Mouse (Mus musculus) limb, embryonic 13.5 days (tissue): ENCODE measurements around the gene Tspan4. TPM values are rescaled to one million over a fixed set of nuclear protein-coding genes. Genes with fewer than 3 reads are reported as not detected.

Experiments used
- ATAC-seq: fragments of 200-750 bp; cut with Nextera tagmentation; 2 replicates; pipeline ENCODE4 v1.8.0; 2017; ENCODE audit warnings: low read depth, moderate number of reproducible peaks, moderate TSS enrichment; ENCODE audit not compliant: low FRiP score
- H3K27ac ChIP-seq: fragments of 300-500 bp; sonication (generic); 2 replicates; pipeline ENCODE4 v1.5.1; 2015; ENCODE audit warnings: inconsistent platforms, mild to moderate bottlenecking, moderate library complexity
- H3K27me3 ChIP-seq: fragments of 300-500 bp; sonication (generic); 2 replicates; pipeline ENCODE4 v1.6.1; 2015; ENCODE audit warnings: mild to moderate bottlenecking, inconsistent platforms
- H3K36me3 ChIP-seq: fragments of 300-500 bp; sonication (generic); 2 replicates; pipeline ENCODE4 v1.6.1; 2015; ENCODE audit warnings: inconsistent platforms, mild to moderate bottlenecking, moderate library complexity
- H3K4me1 ChIP-seq: fragments of 300-500 bp; sonication (generic); 2 replicates; pipeline ENCODE4 v1.6.1; 2015; ENCODE audit warnings: inconsistent platforms
- H3K4me2 ChIP-seq: fragments of 300-500 bp; sonication (generic); replicated peaks from 2 replicates; pipeline ENCODE4 v1.6.1; 2015; ENCODE audit warnings: inconsistent platforms, mild to moderate bottlenecking, moderate library complexity
- H3K4me3 ChIP-seq: fragments of 300-500 bp; sonication (generic); 2 replicates; pipeline ENCODE4 v1.5.1; 2015; ENCODE audit warnings: moderate library complexity, mild to moderate bottlenecking, inconsistent platforms
- H3K9ac ChIP-seq: fragments of 300-500 bp; sonication (generic); 2 replicates; pipeline ENCODE4 v1.6.1; 2015; ENCODE audit warnings: mild to moderate bottlenecking, inconsistent platforms
- H3K9me3 ChIP-seq: fragments of 300-500 bp; sonication (generic); 2 replicates; pipeline ENCODE4 v1.6.1; 2016; ENCODE audit warnings: inconsistent platforms
- WGBS: fragments of 180-500 bp; shearing (Covaris S2); methylation state at CpG from one replicate; pipeline ENCODE4 v1.1.7; 2015; 5-methylcytosine and 5-hydroxymethylcytosine counted together
- polyA plus RNA-seq: library from polyadenylated mRNA; unstranded; fragments of >200 nt; fragmentation: Nextera tagmentation; extraction: Ambion mirVana; gene quantifications from 2 replicates; pipeline ENCODE4 v1.2.1, GENCODE M21; 2015

The Tspan4 gene
- polyA plus RNA-seq, 1 experiment from 2014 or later = 71.2 TPM

DNA sequence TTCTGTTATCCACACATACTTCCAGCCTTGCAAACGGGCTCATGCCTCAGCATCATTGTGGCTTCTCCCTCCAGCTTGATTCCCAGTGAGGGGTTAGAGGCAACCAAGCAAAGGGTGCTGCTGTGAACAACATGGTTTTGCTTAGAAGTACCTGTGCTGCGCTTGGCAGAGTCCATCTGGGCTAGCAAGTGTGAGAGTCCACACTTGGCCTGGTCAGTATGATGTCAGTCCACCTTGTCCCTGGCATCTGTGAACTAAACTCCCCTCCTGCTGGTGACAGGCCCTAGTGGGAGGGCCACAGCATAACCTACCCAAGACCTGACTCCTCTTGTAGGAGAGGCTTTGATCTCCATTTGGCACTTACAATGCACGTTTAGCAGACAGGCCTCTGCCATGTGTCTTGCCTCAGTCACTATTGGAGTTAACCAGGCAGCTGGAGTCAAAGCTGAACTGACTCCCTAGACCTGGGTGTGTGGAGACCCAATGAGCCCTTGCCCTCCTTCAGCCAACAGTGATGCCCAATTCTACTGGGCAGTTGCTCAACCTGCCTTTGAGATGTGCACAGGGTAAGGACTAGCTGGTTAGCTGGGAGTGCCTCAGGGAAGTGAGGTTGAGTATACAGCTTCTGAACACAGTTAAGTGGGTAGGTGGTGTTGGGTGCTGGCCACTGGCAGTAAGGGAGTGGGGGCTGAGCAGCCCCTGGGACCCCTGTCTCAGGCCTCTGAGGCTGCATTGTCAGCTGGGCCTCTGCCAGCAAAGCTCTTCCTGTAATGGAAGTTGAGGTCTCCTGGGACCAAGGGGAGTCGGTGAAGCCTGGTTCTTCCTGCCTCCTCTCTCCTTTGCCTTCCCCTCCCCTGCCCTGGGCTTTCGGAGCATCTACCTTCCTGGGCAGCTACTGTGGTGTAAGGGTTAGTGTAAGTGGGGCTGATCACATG is 9.4 kb downstream of the Tspan4 start:
- no peak for ATAC-seq
- Histone ChIP-seq H3K4me2 (no peak overlapping the region), H3K27ac (no peak overlapping the region), H3K4me3 (no peak overlapping the region), H3K4me1 (peaks cover 21% of the 10 kb centered on the region), H3K36me3 (no peaks in the 10 kb centered on the region), H3K9me3 (no peaks in the 10 kb centered on the region), H3K9ac (no peak overlapping the region), H3K27me3 (peaks cover 40% of the 10 kb centered on the region)
- 64% methylated on average over 5 of the region's 5 CpGs for WGBS

DNA sequence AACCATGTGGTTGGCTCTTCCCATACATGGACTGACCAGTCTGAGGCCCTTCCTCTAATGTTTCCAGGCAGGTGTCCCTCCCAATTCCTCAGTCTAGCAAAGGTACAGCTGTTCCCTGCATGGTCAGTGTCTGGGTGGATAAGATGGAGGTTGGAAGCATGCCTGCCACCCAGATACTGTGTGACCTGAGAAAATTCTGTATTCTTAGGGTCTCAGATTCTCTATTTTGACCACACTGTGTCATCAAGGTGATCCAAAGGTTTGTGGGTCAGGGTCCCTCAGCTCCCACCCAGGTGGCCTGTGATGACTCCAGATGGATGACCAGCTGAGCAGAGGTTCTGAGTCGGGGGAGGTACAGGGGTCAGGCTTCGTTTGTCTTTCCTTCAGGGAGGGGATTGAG is 10.1 kb downstream of the Tspan4 start:
- no peak for ATAC-seq

DNA sequence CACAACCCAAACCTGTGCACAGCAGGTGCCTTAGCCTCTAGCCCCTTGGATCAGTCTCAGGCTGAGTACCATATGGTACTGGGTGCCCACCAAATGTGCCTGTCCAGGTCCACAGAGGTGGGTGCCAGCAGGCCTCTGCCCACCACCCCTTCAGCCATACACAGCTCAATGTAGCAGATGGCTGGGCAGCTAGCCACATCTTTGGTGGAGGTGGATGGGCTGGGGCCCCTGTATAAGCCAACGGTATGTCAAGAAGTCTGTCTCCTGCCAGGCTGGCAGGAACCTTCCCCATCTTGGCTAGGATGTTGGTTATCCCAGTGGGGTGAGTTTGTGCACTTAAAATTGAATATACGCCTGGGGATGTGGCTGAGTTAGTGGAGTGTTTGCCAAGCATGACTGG is 10.6 kb downstream of the Tspan4 start:
- peaks cover 2% of the 10 kb centered on the region; the same call in 1 of the 2 replicates for H3K36me3 ChIP-seq
- no peak overlapping the region for H3K9ac ChIP-seq
- 75% methylated on average over 2 of the region's 2 CpGs for WGBS
- H3K9me3 ChIP-seq = no peaks in the 10 kb centered on the region
- no peak overlapping the region for H3K4me2 ChIP-seq
- peaks cover 37% of the 10 kb centered on the region for H3K27me3 ChIP-seq
- no peak overlapping the region for H3K4me3 ChIP-seq
- no peak overlapping the region for H3K27ac ChIP-seq
- ATAC-seq = no peak
- peaks cover 21% of the 10 kb centered on the region for H3K4me1 ChIP-seq

More for the DNA sequence above, 10.1 kb downstream of the Tspan4 start:
- Histone ChIP-seq H3K4me1 (peaks cover 21% of the 10 kb centered on the region), H3K4me2 (no peak overlapping the region), H3K4me3 (no peak overlapping the region), H3K36me3 (no peaks in the 10 kb centered on the region), H3K27ac (no peak overlapping the region), H3K9ac (no peak overlapping the region), H3K27me3 (peaks cover 40% of the 10 kb centered on the region), H3K9me3 (no peaks in the 10 kb centered on the region)
- WGBS = 65% methylated on average over 2 of the region's 2 CpGs

DNA sequence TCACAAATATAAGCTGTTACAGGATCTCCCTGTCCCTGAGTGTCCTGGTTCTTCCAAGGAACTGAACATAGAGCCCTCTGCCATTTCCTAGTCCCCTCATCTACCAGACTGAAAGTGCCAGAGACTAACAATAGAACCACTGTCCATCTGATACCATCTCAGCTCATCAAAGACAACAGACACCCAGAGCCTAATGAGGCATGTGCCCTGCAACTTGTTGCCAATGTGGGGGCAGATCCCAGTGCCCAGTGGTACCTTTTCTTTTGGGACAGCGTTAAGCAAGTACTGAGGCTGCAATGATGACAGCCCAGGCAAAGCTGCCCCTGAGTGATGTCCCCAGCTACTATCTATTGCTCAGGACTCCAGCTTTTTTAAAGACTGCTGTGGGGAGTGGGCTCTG is 11.2 kb downstream of the Tspan4 start:
- H3K36me3 ChIP-seq = peaks cover 9% of the 10 kb centered on the region
- peaks cover 16% of the 10 kb centered on the region for H3K4me1 ChIP-seq
- no peak overlapping the region for H3K4me2 ChIP-seq
- H3K9ac ChIP-seq = no peak overlapping the region
- ATAC-seq = no peak
- no peaks in the 10 kb centered on the region for H3K9me3 ChIP-seq
- no peak overlapping the region for H3K27ac ChIP-seq
- H3K4me3 ChIP-seq = no peak overlapping the region
- H3K27me3 ChIP-seq = peaks cover 32% of the 10 kb centered on the region
- WGBS = 94% methylated on average over 1 of the region's 1 CpGs

DNA sequence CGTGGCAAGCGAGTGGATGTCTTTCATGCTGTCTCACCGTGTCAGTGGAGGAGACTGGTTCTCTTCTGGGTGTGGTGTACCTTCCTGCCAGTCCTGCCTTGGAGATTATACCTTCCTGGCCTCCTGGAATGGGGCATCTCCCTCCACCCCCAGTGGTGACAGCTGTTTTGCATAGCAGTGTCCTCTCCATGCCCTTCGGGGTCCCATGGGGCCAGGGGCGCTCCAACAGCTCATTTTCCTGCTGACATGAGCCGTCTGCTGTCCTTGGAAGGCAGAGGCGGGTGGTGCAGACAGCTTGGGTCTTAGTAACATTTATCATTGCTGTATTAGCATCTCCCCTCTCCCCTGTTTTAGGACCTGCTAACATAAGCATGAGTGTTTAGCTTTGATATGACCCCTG is 12.1 kb downstream of the Tspan4 start:
- H3K4me2 ChIP-seq = no peak overlapping the region
- ATAC-seq = no peak
- peaks cover 7% of the 10 kb centered on the region for H3K4me1 ChIP-seq
- no peak overlapping the region for H3K9ac ChIP-seq
- H3K27ac ChIP-seq = no peak overlapping the region
- H3K36me3 ChIP-seq = peaks cover 16% of the 10 kb centered on the region
- peaks cover 23% of the 10 kb centered on the region for H3K27me3 ChIP-seq
- no peaks in the 10 kb centered on the region for H3K9me3 ChIP-seq
- H3K4me3 ChIP-seq = no peak overlapping the region
- 77% methylated on average over 7 of the region's 7 CpGs for WGBS

DNA sequence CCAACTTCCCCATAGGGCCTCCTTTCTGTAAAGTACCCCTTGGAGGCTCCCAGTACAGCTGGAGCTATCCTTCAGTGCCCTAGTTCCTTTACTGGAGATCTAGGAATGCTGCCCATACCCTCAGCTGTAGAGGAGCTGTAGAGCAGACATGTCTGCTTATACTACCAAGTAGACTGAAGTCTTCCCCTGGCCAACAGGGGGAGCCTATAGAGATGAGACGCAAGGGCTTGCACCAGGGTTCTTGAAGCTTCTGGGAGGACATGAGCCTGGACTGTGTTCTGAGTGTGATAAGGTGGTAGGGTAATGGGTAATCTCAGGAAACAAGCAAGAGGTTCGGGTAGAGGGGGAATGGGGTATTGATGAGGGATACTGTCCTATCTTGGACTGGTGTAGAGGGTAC is 16.1 kb downstream of the Tspan4 start:
- 79% methylated on average over 2 of the region's 2 CpGs for WGBS
- Histone ChIP-seq H3K9me3 (no peaks in the 10 kb centered on the region), H3K27ac (no peak overlapping the region), H3K4me2 (no peak overlapping the region), H3K4me3 (no peak overlapping the region), H3K9ac (no peak overlapping the region), H3K27me3 (no peaks in the 10 kb centered on the region), H3K36me3 (peaks cover 52% of the 10 kb centered on the region), H3K4me1 (no peaks in the 10 kb centered on the region)
- ATAC-seq = no peak

DNA sequence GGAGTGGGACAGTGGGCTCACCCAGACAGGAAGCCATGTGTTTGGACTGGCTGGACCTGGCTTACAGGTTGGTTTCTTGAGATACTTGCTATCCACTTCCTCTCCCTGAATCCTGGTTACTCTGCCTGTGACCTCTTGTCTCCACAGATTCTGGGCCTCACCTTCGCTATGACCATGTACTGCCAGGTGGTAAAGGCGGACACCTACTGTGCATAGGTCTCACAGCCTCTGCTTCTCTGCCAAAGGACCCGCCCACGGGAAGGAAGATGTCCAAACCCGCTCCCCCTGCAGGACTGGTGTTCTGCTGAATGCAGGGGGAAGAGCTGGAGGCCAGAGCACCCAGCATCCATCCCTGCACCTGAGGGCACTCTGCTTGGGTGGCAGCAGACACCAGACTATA is 17.7 kb downstream of the Tspan4 start:
- H3K27ac ChIP-seq = no peak overlapping the region
- WGBS = 83% methylated on average over 5 of the region's 5 CpGs

DNA sequence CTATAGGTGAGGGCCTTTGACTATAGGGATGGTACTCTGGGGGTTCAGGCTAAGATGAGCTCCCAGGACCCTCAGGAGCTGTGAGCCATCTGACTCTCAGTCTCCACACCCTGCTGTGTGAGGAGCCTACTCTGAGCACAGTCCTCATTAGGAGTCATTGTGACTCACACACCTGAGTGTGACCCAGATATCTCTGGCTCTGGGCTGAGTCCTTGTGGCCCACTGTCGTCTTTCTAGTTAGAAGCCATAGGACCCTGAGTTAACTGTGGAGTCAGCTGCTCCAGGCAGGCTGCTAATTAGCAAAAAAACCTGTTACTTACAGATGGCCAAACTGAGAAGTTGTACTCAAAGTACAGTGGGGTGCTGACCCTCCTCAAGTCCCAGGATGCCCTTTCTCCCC is 18.7 kb downstream of the Tspan4 start:
- H3K4me3 ChIP-seq = no peak overlapping the region
- no peaks in the 10 kb centered on the region for H3K9me3 ChIP-seq
- no peaks in the 10 kb centered on the region for H3K4me1 ChIP-seq
- no peaks in the 10 kb centered on the region for H3K27me3 ChIP-seq
- no peak for ATAC-seq
- no peak overlapping the region for H3K27ac ChIP-seq
- WGBS = 79% methylated on average over 1 of the region's 1 CpGs
- no peak overlapping the region for H3K9ac ChIP-seq
- no peak overlapping the region for H3K4me2 ChIP-seq
- H3K36me3 ChIP-seq = peaks cover 63% of the 10 kb centered on the region

More for the DNA sequence above, 17.7 kb downstream of the Tspan4 start:
- H3K4me3 ChIP-seq = no peak overlapping the region
- H3K9ac ChIP-seq = no peak overlapping the region
- no peaks in the 10 kb centered on the region for H3K27me3 ChIP-seq
- H3K9me3 ChIP-seq = no peaks in the 10 kb centered on the region
- no peak for ATAC-seq
- no peak overlapping the region for H3K4me2 ChIP-seq
- H3K4me1 ChIP-seq = no peaks in the 10 kb centered on the region
- peaks cover 55% of the 10 kb centered on the region for H3K36me3 ChIP-seq

DNA sequence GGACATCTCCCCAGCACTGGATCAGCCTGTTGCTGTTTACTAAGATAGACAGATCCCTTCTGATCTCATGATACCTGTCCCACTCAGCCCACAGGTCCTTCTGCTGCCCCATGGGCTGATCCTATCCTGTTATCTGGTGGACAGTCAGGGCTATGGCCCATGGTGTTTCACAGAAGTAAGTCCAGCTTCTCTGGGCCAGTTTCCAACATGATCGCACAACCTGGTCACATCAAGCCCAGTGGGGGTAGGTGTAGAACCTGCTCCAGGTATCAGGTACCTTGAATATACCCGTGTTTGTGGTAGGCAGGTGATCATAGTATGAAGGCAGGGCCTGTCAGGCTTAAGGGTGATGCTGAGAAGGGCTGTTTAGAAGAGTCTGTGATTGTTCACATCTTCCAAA is 20.3 kb downstream of the Tspan4 start:
- ATAC-seq = no peak
- no peak overlapping the region for H3K4me3 ChIP-seq
- H3K9ac ChIP-seq = no peak overlapping the region
- H3K27me3 ChIP-seq = no peaks in the 10 kb centered on the region
- H3K27ac ChIP-seq = no peak overlapping the region
- H3K4me2 ChIP-seq = no peak overlapping the region
- no peaks in the 10 kb centered on the region for H3K4me1 ChIP-seq
- 80% methylated on average over 2 of the region's 2 CpGs for WGBS
- H3K9me3 ChIP-seq = no peaks in the 10 kb centered on the region
- peaks cover 79% of the 10 kb centered on the region for H3K36me3 ChIP-seq

DNA sequence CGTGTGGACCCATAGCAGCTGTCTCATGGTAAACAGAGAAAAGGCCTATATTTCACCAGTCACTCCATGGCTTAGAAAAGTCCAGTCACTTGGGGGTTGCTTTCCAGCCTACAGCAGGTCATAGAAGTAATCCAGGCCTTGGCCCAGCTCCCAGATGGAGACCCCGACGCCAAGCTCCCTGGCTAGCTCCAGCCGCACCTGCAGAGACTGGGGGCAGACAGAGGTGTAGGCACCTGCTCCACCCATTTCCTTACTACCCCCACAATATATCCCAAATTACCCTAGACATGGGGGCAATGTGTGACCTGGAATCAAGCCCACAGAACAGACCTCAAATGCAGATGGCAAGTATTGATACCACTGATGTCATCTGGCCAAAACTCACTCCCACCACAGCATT is 20.9 kb downstream of the Tspan4 start:
- Histone ChIP-seq H3K4me2 (no peak overlapping the region), H3K4me3 (no peak overlapping the region), H3K9ac (no peak overlapping the region), H3K4me1 (no peaks in the 10 kb centered on the region), H3K27ac (no peak overlapping the region), H3K36me3 (peaks cover 75% of the 10 kb centered on the region), H3K27me3 (no peaks in the 10 kb centered on the region), H3K9me3 (no peaks in the 10 kb centered on the region)
- WGBS = 87% methylated on average over 4 of the region's 4 CpGs
- no peak for ATAC-seq

DNA sequence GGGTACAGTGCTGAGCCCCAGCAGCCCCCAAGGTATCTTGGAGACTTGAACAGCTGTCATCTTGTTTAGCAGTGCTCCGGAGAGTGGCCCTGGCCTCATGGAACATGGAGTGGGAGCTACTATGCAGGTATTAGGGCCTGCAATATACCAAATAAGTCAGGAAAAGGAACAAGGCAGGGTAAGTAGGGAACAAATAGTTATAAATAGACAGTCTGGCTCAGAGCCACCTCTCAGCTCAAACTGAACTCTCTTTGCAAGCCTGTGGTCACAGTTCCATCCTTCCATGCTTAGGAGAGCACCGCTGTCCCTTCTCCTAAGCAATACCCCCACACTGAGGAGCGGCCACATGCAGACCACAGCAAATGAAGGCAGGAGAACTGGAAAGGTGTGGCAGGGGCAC is 22.6 kb downstream of the Tspan4 start:
- no peaks in the 10 kb centered on the region for H3K27me3 ChIP-seq
- no peaks in the 10 kb centered on the region for H3K9me3 ChIP-seq
- peaks cover 76% of the 10 kb centered on the region for H3K36me3 ChIP-seq
- no peaks in the 10 kb centered on the region for H3K4me1 ChIP-seq
- H3K4me3 ChIP-seq = no peak overlapping the region
- no peak overlapping the region for H3K9ac ChIP-seq
- WGBS = 90% methylated on average over 3 of the region's 3 CpGs
- ATAC-seq = no peak
- H3K4me2 ChIP-seq = no peak overlapping the region
- H3K27ac ChIP-seq = no peak overlapping the region

DNA sequence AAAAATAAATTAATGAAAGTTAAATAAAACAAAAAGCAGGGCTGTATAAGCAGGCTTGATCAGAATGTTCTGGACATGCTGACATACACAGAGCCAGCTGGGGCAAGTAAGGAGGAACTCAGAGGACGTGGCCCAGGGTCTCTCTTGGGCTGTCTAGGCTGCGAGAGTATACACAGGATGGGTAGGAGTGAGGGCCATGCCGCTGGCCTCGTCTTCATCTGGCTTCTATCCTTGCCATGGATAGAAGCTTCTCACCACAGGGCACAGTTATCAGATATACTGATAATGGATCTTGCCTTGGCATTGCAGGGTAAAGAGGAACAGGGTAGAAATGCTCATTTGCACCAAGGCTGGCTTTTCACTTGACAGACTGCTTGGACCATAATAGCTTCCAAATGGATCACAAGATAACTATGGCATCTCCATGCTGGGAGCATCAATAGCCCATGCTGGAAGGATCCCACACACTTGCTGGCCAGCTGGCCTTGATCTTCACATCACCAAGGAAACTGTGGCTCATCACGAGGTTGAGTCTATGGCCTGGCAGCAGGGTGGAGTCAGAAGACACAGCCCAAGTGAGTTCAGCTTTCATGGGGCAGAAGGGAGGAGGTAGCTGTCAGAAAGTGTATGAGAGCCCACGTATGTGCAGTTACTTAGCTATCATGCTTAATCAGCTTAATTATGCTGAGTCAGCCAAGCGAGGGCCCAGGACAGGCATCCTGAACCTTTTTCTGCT is 26.9 kb downstream of the Tspan4 start:
- Histone ChIP-seq H3K27me3 (no peaks in the 10 kb centered on the region), H3K36me3 (peaks cover 52% of the 10 kb centered on the region), H3K27ac (no peak overlapping the region), H3K9ac (no peak overlapping the region), H3K4me2 (no peak overlapping the region), H3K4me3 (no peak overlapping the region), H3K9me3 (no peaks in the 10 kb centered on the region), H3K4me1 (no peaks in the 10 kb centered on the region)
- WGBS = 89% methylated on average over 7 of the region's 7 CpGs
- ATAC-seq = no peak
